Mouse (Mus musculus): ENCODE measurements around the gene Ciz1.

Gene Ciz1

DNA sequence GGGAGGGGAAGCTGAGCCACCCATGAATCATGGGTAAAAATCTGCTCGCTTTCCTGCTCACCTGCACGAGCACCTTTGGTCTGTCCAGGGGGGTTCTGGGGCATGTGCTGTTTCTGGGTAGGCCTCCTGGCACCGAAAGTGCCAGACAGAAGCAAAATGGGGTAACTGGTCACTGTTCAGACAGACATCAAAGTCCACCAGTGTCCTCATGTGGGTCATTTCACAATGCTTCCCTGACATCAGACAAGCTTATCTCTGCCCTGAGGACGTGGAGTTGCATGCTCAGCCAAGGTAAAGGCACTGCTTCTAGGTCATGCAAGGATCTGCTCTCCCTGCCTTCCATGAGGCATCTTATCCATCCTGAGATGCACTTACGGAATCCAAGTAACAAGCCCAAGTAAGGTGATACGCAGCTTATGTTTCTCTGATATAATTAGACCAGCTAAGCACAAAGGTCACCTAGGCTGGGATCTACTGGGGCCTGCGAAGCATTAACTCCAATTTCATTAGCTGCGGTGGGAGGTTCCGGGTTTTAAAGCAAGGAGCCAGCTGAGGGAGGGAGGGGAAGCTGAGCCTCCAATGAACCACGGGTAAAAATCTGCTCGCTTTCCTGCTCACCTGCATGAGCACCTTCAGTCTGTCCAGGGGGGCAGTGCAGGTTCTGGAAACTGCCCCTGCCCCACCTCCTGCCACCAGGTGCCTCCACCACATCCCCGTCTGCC lies 66.5 kb downstream of the Ciz1 start:
- no peak for DNase-seq (ENCODE audit: low read depth, low spot score)

DNA sequence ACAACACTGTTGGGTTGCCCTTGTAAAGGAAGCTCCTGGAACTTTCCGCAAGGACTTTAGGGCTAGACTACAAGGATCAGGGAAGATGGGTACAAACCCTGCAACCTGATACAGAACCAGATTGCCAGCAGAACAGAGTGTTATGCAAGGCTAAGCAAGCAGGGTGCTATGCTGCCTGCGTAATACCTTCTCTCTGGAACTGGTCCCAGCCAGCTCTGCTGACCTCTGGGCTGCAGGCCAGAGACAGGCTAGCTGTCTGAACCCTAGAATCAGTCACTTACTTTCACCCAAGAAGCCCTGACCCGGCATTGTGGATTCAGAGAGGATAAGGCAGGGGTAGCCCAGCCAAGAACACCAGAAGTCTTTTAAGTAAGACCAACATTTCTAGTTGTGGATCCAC lies 67.2 kb downstream of the Ciz1 start:
- DNase-seq (ENCODE audit: low read depth, low spot score) = no peak

DNA sequence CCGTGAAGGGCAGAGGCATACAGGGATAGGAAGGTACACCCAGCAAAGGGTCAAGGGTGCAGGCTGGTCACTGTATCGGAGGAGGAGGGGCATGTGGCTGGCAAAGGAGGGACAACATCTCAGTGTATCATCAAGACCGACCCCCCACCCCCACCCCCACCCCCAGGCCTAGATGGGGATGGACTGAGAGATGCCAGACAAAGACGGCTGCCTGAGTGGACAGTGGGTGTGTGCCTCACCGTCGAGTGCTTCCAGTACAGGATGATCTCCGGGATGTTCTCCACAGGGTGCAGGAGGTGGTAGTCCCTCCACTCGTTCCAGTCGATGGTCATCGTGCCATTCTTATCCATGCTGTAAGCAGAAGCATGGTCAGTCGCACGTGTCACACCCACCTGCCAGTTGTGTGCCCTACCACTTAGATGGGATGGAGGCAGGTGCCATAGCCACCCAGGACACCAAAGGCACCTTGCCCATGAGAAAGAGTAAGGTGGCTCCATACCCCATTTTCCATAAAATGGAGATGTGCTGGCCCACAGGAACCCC lies 68.0 kb downstream of the Ciz1 start:
- DNase-seq (ENCODE audit: low read depth, low spot score) = no peak

DNA sequence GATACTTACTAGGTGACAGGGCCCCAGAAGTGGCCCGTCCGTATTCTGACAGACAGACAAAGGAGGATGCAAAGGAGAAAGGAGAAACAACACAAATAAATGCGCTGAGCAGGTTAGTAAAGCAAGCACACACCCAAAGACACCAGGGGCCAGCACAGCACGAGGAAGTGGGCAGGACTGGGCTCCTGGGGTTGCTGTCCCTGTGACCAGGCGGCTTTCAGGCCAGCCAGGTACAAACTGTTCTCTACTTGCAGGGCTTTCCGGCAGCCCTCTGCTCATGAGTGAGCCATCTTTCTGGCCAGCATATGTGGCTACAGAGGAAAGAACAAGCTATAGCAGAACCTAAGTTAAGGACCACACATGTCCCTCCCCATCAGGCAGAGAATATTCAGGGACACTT lies 68.5 kb downstream of the Ciz1 start:
- DNase-seq (ENCODE audit: low read depth, low spot score) = no peak

DNA sequence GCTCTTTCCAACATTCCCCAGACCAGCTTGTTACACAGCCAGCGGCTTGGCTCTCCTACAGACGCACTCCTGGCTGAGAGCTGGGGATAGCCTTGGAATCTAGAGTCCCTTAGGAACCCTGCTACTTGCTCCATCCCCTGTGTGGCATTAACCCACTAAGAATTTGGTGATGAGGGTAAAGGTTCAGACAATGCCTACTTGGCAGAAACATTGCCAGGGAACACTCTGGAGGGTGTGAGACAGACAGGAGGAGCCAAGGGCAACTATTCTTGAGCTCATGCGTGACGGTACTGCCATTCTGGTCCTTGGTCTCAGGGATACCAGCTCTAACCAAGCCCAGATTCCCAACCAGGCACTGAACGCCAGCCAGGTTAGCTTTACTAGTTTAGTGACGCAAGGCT lies 69.7 kb downstream of the Ciz1 start:
- DNase-seq (ENCODE audit: low read depth, low spot score) = no peak

DNA sequence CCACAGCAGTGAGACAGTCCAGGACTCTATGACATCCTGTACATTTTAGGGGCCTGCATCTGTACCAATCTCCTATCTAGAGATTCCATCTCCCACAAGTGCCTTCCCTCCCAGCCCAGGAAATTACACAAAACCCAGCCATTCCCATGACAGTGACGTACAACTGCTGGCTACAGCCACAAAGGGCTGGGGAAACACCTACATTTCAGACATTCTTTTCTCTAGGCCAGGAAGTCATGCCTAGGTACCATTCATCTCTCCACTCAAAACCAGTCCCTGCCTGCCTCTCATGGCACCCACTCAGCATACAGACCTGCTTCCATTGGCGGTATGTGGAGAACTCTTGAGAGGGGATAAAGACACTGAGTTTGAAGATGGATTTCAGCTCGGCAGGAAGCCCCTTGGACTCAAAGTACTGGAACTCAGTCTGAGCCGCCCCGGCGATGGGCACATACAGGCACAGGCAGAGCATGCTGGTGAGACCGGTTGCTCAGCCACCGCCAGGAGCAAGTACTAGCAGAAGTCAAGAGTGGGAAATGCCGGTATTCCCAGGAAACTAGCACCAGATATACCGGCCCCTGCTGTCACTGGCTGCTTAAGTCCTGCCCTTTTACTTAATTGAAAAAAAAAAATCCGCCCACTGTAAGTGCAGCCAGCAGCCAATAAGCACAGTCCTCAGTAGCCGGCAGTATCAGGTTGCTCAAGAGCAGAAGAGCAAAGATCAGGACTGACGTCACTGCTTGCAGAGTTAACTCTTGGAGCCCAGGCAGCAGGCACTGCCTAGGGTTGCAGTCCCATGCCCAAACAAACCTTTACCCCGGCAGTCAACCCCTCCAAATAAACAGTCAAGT lies 71.6 kb downstream of the Ciz1 start:
- DNase-seq (ENCODE audit: low read depth, low spot score) = no peak

DNA sequence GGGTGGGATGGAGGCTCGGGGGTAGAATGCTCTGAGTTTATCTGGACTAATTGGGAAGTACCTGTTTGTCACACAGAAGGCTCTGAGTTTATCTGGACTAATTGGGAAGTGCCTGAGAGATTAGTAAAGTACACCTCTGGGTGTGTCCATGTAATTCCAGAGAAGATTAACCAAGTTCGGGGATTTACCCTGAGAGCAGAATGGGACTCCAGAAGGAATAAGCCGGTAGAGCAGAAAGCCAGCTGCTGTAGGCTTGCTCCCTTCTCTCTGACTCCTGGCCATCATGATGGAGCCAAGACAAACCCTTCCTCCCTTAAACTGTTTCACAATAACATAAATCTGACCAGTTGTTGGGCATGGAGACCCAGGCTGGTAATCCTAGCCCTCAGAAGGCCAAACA lies 72.7 kb downstream of the Ciz1 start:
- no peak for DNase-seq (ENCODE audit: low read depth, low spot score)

DNA sequence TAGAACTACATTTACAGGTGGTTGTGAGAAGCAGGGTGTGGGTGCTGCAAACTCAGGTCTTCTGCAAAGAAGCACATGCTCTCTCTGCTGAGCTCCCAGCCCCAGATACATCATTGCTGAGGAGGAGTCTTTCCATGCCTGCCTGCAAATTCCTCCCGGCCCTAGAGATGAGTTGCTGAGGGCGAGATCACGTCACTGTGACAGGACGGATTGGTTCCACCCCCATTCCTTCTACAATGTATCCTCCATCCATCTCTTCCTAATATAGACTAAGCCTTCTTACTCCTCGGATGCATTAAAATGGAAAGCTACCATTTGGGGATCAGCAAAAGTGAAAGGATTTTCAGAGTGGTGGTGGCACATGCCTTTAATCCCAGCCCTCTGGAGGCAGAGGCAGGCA lies 73.4 kb downstream of the Ciz1 start:
- no peak for DNase-seq (ENCODE audit: low read depth, low spot score)

DNA sequence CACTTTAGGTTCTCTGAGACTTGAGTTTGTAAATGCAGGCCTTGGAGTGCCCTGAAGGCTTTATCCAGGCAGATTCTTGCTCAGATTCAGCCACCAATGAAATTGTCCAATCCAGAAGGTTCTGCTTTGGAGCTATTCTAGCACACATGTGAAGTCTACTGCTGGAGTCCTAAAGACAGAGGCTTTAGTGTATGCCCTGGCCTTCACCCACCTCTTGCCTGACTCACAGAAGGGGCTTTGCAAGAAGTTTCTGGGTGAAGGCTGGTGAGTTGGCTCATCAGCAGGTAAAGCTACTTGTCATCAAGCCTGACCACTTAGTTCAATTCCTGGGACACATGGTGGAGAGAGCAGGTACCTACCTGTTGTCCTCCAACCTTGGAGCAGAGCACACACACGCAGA lies 74.0 kb downstream of the Ciz1 start:
- no peak for DNase-seq (ENCODE audit: low read depth, low spot score)

DNA sequence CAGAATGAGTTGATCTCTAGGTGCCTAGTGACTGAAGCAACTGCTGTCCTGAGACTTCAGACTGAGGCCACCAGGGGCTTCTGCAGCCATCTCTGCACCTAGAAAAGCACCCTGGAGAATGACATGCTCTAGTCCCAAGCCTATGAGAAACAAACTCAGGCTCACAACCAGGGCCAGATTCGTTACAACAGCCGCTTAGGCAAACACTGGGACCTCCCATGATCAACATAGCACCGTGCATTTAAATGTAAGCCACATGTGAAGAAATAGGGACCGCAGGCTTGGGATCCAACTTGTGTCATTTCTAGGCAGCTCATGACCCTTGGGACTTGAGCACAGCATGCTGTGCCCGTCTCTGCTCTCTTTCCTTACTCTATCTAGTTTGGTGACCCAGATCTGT lies 75.6 kb downstream of the Ciz1 start:
- no peak for DNase-seq (ENCODE audit: low read depth, low spot score)

DNA sequence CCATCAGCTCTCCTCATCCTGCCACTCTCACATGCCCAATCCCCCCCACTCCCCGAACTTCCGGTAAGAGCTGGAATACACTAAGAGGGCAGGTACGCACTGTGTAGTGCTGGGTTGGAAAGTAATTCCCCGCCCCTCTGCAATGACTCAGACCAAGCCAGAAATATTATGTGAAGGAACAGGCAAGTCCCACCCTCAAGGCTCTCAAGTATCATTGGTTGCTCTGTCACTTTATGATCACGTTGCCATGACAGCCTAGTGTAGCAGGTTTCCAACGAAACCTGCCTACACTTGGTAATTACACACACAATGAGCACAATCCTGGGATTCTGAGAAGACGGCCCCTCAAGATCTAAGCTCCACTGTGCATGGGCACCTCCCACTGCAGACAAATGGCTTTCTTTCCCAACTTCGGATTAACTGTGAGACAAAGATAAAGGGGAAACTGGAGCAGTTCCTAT lies 76.2 kb downstream of the Ciz1 start:
- DNase-seq (ENCODE audit: low read depth, low spot score) = no peak

DNA sequence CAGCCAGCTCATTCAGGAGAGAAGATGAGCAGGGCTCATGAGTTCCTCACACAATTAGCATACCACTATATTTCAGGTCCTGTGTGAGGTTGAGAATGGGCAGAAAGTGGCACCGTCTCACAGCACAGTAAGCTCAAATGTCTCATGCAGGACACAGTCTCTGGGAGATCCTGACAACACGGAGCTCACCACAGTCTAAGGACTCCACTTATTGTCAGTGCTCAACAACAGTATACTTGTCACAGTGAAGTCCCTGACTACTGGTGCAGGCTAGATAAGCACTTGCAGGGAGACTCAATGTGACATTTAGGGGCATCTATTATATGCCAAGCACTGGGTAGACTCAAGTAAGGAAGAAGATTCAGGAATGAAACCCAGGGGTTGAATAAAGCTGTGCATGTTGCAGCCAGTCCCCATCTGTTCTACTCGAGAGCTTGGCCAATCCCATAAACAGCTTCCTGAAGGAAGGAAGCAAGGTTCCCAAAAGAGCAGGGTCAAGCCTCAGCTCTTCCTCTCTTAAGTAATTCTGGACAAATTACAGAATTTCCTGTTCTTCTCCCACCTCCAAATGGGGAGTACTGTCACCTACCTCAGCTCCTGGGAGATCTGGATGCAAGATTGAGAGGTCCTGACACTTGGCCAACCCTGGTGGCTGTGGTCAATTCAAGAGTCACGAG lies 77.2 kb downstream of the Ciz1 start:
- DNase-seq (ENCODE audit: low read depth, low spot score) = no peak

Data from retina, postnatal 7 days (tissue).